8 mouse cellular contexts compared by ENCODE assay signal in the genomic region with DNA sequence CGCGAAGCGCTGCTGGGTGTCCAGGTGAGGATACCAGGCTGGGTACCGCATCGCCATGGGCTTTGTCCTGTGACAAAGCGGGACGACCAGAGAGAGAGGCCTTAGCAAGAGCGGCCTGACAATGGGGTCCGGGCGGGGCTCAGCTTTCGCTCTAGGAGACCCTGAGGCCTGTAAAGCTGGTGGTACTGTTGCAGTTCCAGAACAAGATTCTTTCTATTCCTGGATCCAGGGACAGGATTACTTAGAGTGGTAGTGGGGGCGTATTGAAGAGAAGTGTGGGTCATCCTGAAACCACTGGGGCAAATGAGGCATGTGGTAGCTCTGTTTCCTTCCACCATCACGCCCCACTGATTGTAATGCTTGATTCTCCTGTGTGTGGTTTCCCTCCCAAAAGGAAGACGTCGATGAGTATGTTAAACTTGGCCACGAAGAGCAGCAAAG. TPM values are rescaled to one million over a fixed set of nuclear protein-coding genes. Genes with fewer than 3 reads are reported as not detected.
DNase-seq lines count a peak whose midpoint lies in the region; ATAC-seq and TF ChIP-seq lines count a peak whose summit lies in the region.

No protein-coding gene starts in this region.

- 1% methylated on average over 16 of the region's 16 CpGs for WGBS in heart, embryonic 11.5 days (ENCODE audit: insufficient replicate concordance)
- WGBS in forebrain, embryonic 14.5 days = under 1% methylated on average over 16 of the region's 16 CpGs
- under 1% methylated on average over 16 of the region's 16 CpGs for WGBS in liver, embryonic 14.5 days (ENCODE audit: insufficient replicate concordance)

- no peak for TF ChIP-seq CTCF in ES-Bruce4 (IDR thresholded peaks at IDR 0.05; ENCODE audit: low read depth, low read length)
- TF ChIP-seq CTCF in liver, embryonic 14.5 days (IDR thresholded peaks at IDR 0.05; ENCODE audit: low read depth) = no peak

- peak overlapping the region; percentile 71 for H3K4me2 ChIP-seq in heart, embryonic 11.5 days
- H3K4me2 ChIP-seq in forebrain, embryonic 14.5 days (ENCODE audit: low read length) = peak overlapping the region; percentile 58
- peak overlapping the region; percentile 86 for H3K4me2 ChIP-seq in liver, embryonic 14.5 days (ENCODE audit: low read depth)

- H3K4me3 ChIP-seq in heart, embryonic 11.5 days (ENCODE audit: low read depth, low read length) = peak overlapping the region; percentile 80
- H3K4me3 ChIP-seq in ES-Bruce4 (ENCODE audit: low read depth, low read length) = peak overlapping the region; percentile 70
- peak overlapping the region; percentile 72 for H3K4me3 ChIP-seq in forebrain, embryonic 14.5 days (ENCODE audit: low read depth, low read length)
- peak overlapping the region; percentile 66 to 85 for H3K4me3 ChIP-seq in liver, embryonic 14.5 days (ENCODE audit: insufficient read depth in 1 of 2, low read depth in 2 of 2, low read length in 2 of 2)

- no peak for ATAC-seq in heart, embryonic 11.5 days (replicated peaks; ENCODE audit: insufficient number of reproducible peaks, low FRiP score, low TSS enrichment)
- no peak for ATAC-seq in forebrain, embryonic 14.5 days
- ATAC-seq in liver, embryonic 14.5 days (ENCODE audit: insufficient read depth) = peak; percentile 7; the same call in 1 of the 2 replicates

- no peaks in the 10 kb centered on the region for H3K27me3 ChIP-seq in heart, embryonic 11.5 days (ENCODE audit: control insufficient read depth, insufficient read depth, low read length)
- H3K27me3 ChIP-seq in ES-Bruce4 (ENCODE audit: control insufficient read depth, insufficient read depth, low read length, poor library complexity, severe bottlenecking) = no peaks in the 10 kb centered on the region
- no peaks in the 10 kb centered on the region for H3K27me3 ChIP-seq in forebrain, embryonic 14.5 days (replicated peaks; ENCODE audit: control insufficient read depth, insufficient read depth, low read length)
- H3K27me3 ChIP-seq in liver, embryonic 14.5 days (ENCODE audit: control insufficient read depth, insufficient read depth, low read length) = no peaks in the 10 kb centered on the region

- H3K27ac ChIP-seq in heart, embryonic 11.5 days (ENCODE audit: low read depth, low read length) = peak overlapping the region; percentile 96
- H3K27ac ChIP-seq in ES-Bruce4 (ENCODE audit: insufficient read depth, low read length) = no peak overlapping the region; the same call in 1 of the 2 replicates
- H3K27ac ChIP-seq in forebrain, embryonic 14.5 days (ENCODE audit: low read depth, low read length) = peak overlapping the region; percentile 96
- no peak overlapping the region for H3K27ac ChIP-seq in liver, embryonic 14.5 days

- H3K36me3 ChIP-seq in heart, embryonic 11.5 days (ENCODE audit: control insufficient read depth, insufficient read depth, low read length) = peaks cover 9% of the 10 kb centered on the region
- peaks cover 2% of the 10 kb centered on the region; the same call in 1 of the 2 replicates for H3K36me3 ChIP-seq in ES-Bruce4 (ENCODE audit: control insufficient read depth, insufficient read depth, low read length, poor library complexity, severe bottlenecking)
- peaks cover 22% of the 10 kb centered on the region for H3K36me3 ChIP-seq in forebrain, embryonic 14.5 days (ENCODE audit: control insufficient read depth, insufficient read depth, low read length)
- H3K36me3 ChIP-seq in liver, embryonic 14.5 days (replicated peaks; ENCODE audit: control insufficient read depth, insufficient read depth, low read depth) = no peaks in the 10 kb centered on the region

- H3K9ac ChIP-seq in heart, embryonic 11.5 days (ENCODE audit: low read depth, low read length) = peak overlapping the region; percentile 97
- H3K9ac ChIP-seq in ES-Bruce4 (ENCODE audit: low read depth, poor library complexity, severe bottlenecking) = peak overlapping the region; percentile 62
- peak overlapping the region; percentile 96 for H3K9ac ChIP-seq in forebrain, embryonic 14.5 days (ENCODE audit: low read length)
- H3K9ac ChIP-seq in liver, embryonic 14.5 days (replicated peaks) = peak overlapping the region; percentile 78

- intact Hi-C loops in heart, postnatal 36 days (cut with DNase I) = loop anchor here (5.0 kb wide), 1 partner anchor 105 kb away; the partner anchor contains the start of gene Scaper

- H3K4me1 ChIP-seq in heart, embryonic 11.5 days (ENCODE audit: control insufficient read depth, insufficient read depth, low read length) = peaks cover 6% of the 10 kb centered on the region
- H3K4me1 ChIP-seq in ES-Bruce4 (ENCODE audit: control insufficient read depth, insufficient read depth, low read length) = no peaks in the 10 kb centered on the region
- peaks cover 13% of the 10 kb centered on the region for H3K4me1 ChIP-seq in forebrain, embryonic 14.5 days (ENCODE audit: control insufficient read depth, insufficient read depth, low read length)
- peaks cover 0 to 3% of the 10 kb centered on the region in 2 experiments; a peak in 3 of 4 replicates for H3K4me1 ChIP-seq in liver, embryonic 14.5 days (replicated peaks; ENCODE audit: control insufficient read depth in 2 of 2, insufficient read depth in 2 of 2, low read length in 1 of 2)

- no peak for DNase-seq in heart, postnatal 36 days
- DNase-seq in forebrain, embryonic 14.5 days (ENCODE audit: low spot score) = no peak
- DNase-seq in liver, embryonic 14.5 days (ENCODE audit: low read depth in 3 of 3, low spot score in 3 of 3) = peak in 1 of 3 experiments; percentile 6
- DNase-seq in gastrocnemius, adult 18-20 months (ENCODE audit: low spot score) = no peak
- no peak for DNase-seq in layer of hippocampus, postnatal 14 days (ENCODE audit: low spot score in 2 of 2)
- no peak for DNase-seq in cerebellum, postnatal 25 days

- no peaks in the 10 kb centered on the region for H3K9me3 ChIP-seq in heart, embryonic 11.5 days (replicated peaks; ENCODE audit: control insufficient read depth, low read length)
- H3K9me3 ChIP-seq in ES-Bruce4 (replicated peaks; ENCODE audit: control insufficient read depth, insufficient read depth, low read length, poor library complexity, severe bottlenecking) = no peaks in the 10 kb centered on the region
- H3K9me3 ChIP-seq in forebrain, embryonic 14.5 days (replicated peaks; ENCODE audit: control insufficient read depth, low read length) = no peaks in the 10 kb centered on the region
- no peaks in the 10 kb centered on the region for H3K9me3 ChIP-seq in liver, embryonic 14.5 days (ENCODE audit: control insufficient read depth, low read length)

- no peak for TF ChIP-seq POLR2A in ES-Bruce4 (IDR thresholded peaks at IDR 0.05; ENCODE audit: insufficient read depth, low read length)

- TF ChIP-seq EP300 in ES-Bruce4 (IDR thresholded peaks at IDR 0.05; ENCODE audit: insufficient read depth, low read depth, low read length) = no peak
- no peak for TF ChIP-seq EP300 in liver, embryonic 14.5 days (IDR thresholded peaks at IDR 0.05; ENCODE audit: low read depth)

RNA-seq across cellular contexts. Expression of gene Rcn2, which starts 0.6 kb away (rescaled TPM):
- polyA plus RNA-seq in heart, embryonic 11.5 days (2014; fragmentation: Nextera tagmentation; extraction: Ambion mirVana) = 183 and 202 TPM in 2 replicates
- 10 to 100 TPM; 26.7 to 29.1 TPM for total RNA-seq in heart, postnatal 36 days (2021)
- 72.3 and 82.3 TPM in 2 replicates for polyA plus RNA-seq in ES-Bruce4 (2011; ENCODE audit: insufficient read depth, insufficient read length, low read depth, missing spikeins)
- polyA plus RNA-seq in forebrain, embryonic 14.5 days (2014; fragmentation: Nextera tagmentation; extraction: Ambion mirVana) = 327 and 330 TPM in 2 replicates
- polyA plus RNA-seq in liver, embryonic 14.5 days (2012; rRNA removed) = 6.7 and 10.5 TPM in 2 replicates
- polyA plus RNA-seq in liver, embryonic 14.5 days (2014; fragmentation: Nextera tagmentation; extraction: Ambion mirVana) = 27.8 and 27.9 TPM in 2 replicates
- total RNA-seq in gastrocnemius, adult 18-20 months (2021) = 10 to 100 TPM; 19.6 to 21.4 TPM
- 100 to 1,000 TPM; 110 to 116 TPM for total RNA-seq in layer of hippocampus, postnatal 14 days (2021)

RNA-seq across cellular contexts. Expression of gene 4930563M21Rik, which starts 31.9 kb away (rescaled TPM):
- not detected in 2 replicates for polyA plus RNA-seq in heart, embryonic 11.5 days (2014; fragmentation: Nextera tagmentation; extraction: Ambion mirVana)
- total RNA-seq in heart, postnatal 36 days (2021) = not detected
- not detected in 2 replicates for polyA plus RNA-seq in ES-Bruce4 (2011; ENCODE audit: insufficient read depth, insufficient read length, low read depth, missing spikeins)
- polyA plus RNA-seq in forebrain, embryonic 14.5 days (2014; fragmentation: Nextera tagmentation; extraction: Ambion mirVana) = not detected in 2 replicates
- not detected in 2 replicates for polyA plus RNA-seq in liver, embryonic 14.5 days (2012; rRNA removed)
- polyA plus RNA-seq in liver, embryonic 14.5 days (2014; fragmentation: Nextera tagmentation; extraction: Ambion mirVana) = not detected in 2 replicates
- not detected for total RNA-seq in gastrocnemius, adult 18-20 months (2021)
- total RNA-seq in layer of hippocampus, postnatal 14 days (2021) = not detected

RNA-seq across cellular contexts. Expression of gene Pstpip1, which starts 47.6 kb away (rescaled TPM):
- 0.27 and 0.39 TPM in 2 replicates for polyA plus RNA-seq in heart, embryonic 11.5 days (2014; fragmentation: Nextera tagmentation; extraction: Ambion mirVana)
- total RNA-seq in heart, postnatal 36 days (2021) = 1 to 10 TPM; 1.1 TPM
- polyA plus RNA-seq in ES-Bruce4 (2011; ENCODE audit: insufficient read depth, insufficient read length, low read depth, missing spikeins) = 3.5 and 5.2 TPM in 2 replicates
- 0.20 and 0.41 TPM in 2 replicates for polyA plus RNA-seq in forebrain, embryonic 14.5 days (2014; fragmentation: Nextera tagmentation; extraction: Ambion mirVana)
- polyA plus RNA-seq in liver, embryonic 14.5 days (2012; rRNA removed) = 3.1 and 3.9 TPM in 2 replicates
- polyA plus RNA-seq in liver, embryonic 14.5 days (2014; fragmentation: Nextera tagmentation; extraction: Ambion mirVana) = 1.3 and 1.8 TPM in 2 replicates
- under 1 TPM; 0.52 to 0.71 TPM for total RNA-seq in gastrocnemius, adult 18-20 months (2021)
- 1 to 10 TPM; 2.9 to 3.5 TPM for total RNA-seq in layer of hippocampus, postnatal 14 days (2021)

Comparison
In these comparisons a context has a peak if more than half of its experiments do, and no peak if none do; other contexts are left out.
1. H3K27ac ChIP-seq: peak in heart, embryonic 11.5 days (single experiment) and forebrain, embryonic 14.5 days (single experiment); none in ES-Bruce4 (single experiment) and liver, embryonic 14.5 days (single experiment).
2. Peak in every context shown above with its lines, with median percentiles within 50 percentile points of each other: H3K4me2 ChIP-seq, H3K4me3 ChIP-seq and H3K9ac ChIP-seq.